Mouse (Mus musculus) effector memory CD4-positive, alpha-beta T cell, adult 7 months (primary cell): ENCODE results near the gene Vezf1. TPM values are rescaled to one million over a fixed set of nuclear protein-coding genes. Genes with fewer than 3 reads are reported as not detected.

Experiments used
- polyA plus RNA-seq: library from polyadenylated mRNA; unstranded; fragments of 100-300 nt; shearing (Covaris generic); gene quantifications from one replicate; pipeline ENCODE4 v1.2.1, GENCODE M21; 2017

The Vezf1 gene
- 59.1 TPM for polyA plus RNA-seq

GRCm38 (mm10) chr11:88067586-88068410, at the start of gene Vezf1:
Gene Vezf1, plus strand, starts transcription at chr11:88068279.

GRCm38 (mm10) chr11:88046944-88047794, 20.9 kb upstream of the Vezf1 start, which contains the start of gene Srsf1:
Gene Srsf1, plus strand, starts transcription at chr11:88047373.

GRCm38 (mm10) chr11:88098021-88098729, 30.1 kb downstream of the Vezf1 start, which contains the start of gene Cuedc1:
Gene Cuedc1, plus strand, starts transcription at chr11:88098058.

Other genes starting within 250 kb of the Vezf1 start
- gene Lpo, start 240.0 kb upstream of the Vezf1 start, polyA plus RNA-seq = not detected
- 11.4 TPM for gene Mks1, start 215.1 kb upstream of the Vezf1 start, polyA plus RNA-seq
- not detected for gene Epx, start 192.7 kb upstream of the Vezf1 start, polyA plus RNA-seq
- gene Olfr462, start 176.0 kb upstream of the Vezf1 start, polyA plus RNA-seq = not detected
- gene Olfr463, start 170.9 kb upstream of the Vezf1 start, polyA plus RNA-seq = not detected
- 0.33 TPM for gene Olfr464, start 147.3 kb upstream of the Vezf1 start, polyA plus RNA-seq
- gene Dynll2, start 80.7 kb upstream of the Vezf1 start, polyA plus RNA-seq = 15.7 TPM
- gene Srsf1, start 20.9 kb upstream of the Vezf1 start, polyA plus RNA-seq = 196 TPM
- 0.89 TPM for gene Cuedc1, start 29.8 kb downstream of the Vezf1 start, polyA plus RNA-seq
- gene Mrps23, start 136.1 kb downstream of the Vezf1 start, polyA plus RNA-seq = 53.3 TPM
- not detected for gene Ccdc182, start 225.8 kb downstream of the Vezf1 start, polyA plus RNA-seq